Mouse (Mus musculus) neural tube, embryonic 14.5 days (tissue): ENCODE measurements at regions not wholly inside any gene's neighbourhood (a gene's known extent, or its start where the extent isn't known, plus 50 kb on each side); places are given as distances from the start of the nearest gene placed in this dataset. TPM values are rescaled to one million over a fixed set of nuclear protein-coding genes. Genes with fewer than 3 reads are reported as not detected.

ENCODE experiments used
- ATAC-seq: fragments of 200-750 bp; cut with Nextera tagmentation; 2 replicates; pipeline ENCODE4 v1.8.0; 2017; ENCODE audit warnings: low read depth, mild to moderate bottlenecking, moderate TSS enrichment, moderate library complexity
- H3K27ac ChIP-seq: fragments of 300-500 bp; sonication (generic); 2 replicates; pipeline ENCODE4 v1.5.1; 2014; ENCODE audit warnings: low read depth, mild to moderate bottlenecking, control low read depth, low read length, moderate library complexity, mixed read lengths
- H3K27me3 ChIP-seq: fragments of 300-500 bp; sonication (generic); 2 replicates; pipeline ENCODE4 v1.6.1; 2014; ENCODE audit warnings: low read length; ENCODE audit not compliant: control insufficient read depth, insufficient read depth
- H3K36me3 ChIP-seq: fragments of 300-500 bp; sonication (generic); 2 replicates; pipeline ENCODE4 v1.6.1; 2014; ENCODE audit warnings: low read length, mixed read lengths; ENCODE audit not compliant: control insufficient read depth, insufficient read depth
- H3K4me1 ChIP-seq: fragments of 300-500 bp; sonication (generic); 2 replicates; pipeline ENCODE4 v1.6.1; 2014; ENCODE audit warnings: low read length; ENCODE audit not compliant: control insufficient read depth, insufficient read depth
- H3K4me2 ChIP-seq: fragments of 300-500 bp; sonication (generic); 2 replicates; pipeline ENCODE4 v1.6.1; 2014; ENCODE audit warnings: mild to moderate bottlenecking, low read depth, low read length, control low read depth
- H3K4me3 ChIP-seq: fragments of 300-500 bp; sonication (generic); 2 replicates; pipeline ENCODE4 v1.5.1; 2014; ENCODE audit warnings: low read depth, low read length, control low read depth, mixed read lengths
- H3K9ac ChIP-seq: fragments of 300-500 bp; sonication (generic); replicated peaks from 2 replicates; pipeline ENCODE4 v1.6.1; 2014; ENCODE audit warnings: low read depth, mild to moderate bottlenecking, control low read depth, low read length, mixed read lengths
- H3K9me3 ChIP-seq: fragments of 300-500 bp; sonication (generic); 2 replicates; pipeline ENCODE4 v1.6.1; 2016; ENCODE audit warnings: low read length; ENCODE audit not compliant: control insufficient read depth
- microRNA-seq: library from miRNA; unstranded; fragments of <30 nt; microRNA quantifications from one replicate; pipeline ENCODE4, GENCODE M21; 2016

DNA sequence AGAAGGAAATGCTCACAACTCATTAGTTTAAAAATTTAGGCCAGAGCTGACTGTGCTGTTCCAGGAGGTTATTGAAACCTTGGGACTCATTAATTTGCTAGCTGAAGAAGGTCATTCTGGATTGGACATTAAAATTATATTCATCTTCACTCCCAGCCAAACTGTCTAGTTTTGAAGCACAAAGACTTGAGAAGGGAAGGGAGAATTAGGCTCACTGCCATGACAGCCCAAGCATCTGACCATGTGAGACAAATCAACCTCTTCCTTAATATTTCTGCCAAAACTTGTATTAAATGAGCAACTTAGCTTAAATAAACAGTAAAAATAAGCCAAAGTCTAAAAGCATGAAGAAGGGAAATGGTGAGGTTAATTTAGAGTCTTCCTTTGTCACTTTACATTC lies 339.6 kb downstream of the 1700008P02Rik start:
- H3K4me3 ChIP-seq: no peak overlapping the region
- no peaks in the 10 kb centered on the region for H3K9me3 ChIP-seq
- H3K27ac ChIP-seq: no peak overlapping the region
- H3K36me3 ChIP-seq: no peaks in the 10 kb centered on the region
- H3K4me2 ChIP-seq: no peak overlapping the region
- ATAC-seq: no peak
- H3K9ac ChIP-seq: no peak overlapping the region
- H3K4me1 ChIP-seq: no peaks in the 10 kb centered on the region
- H3K27me3 ChIP-seq: no peaks in the 10 kb centered on the region

Small RNAs in the stretch of these regions (microRNA-seq; reads per million reads assigned to microRNA genes)
- gene Gm23147: not detected
